Mouse (Mus musculus) heart, adult 2 months (tissue): Measurements from ENCODE around the gene Nfatc2. TPM values are rescaled to one million over a fixed set of nuclear protein-coding genes. Genes with fewer than 3 reads are reported as not detected.

Source experiments
- DNase-seq, 2 experiments: peaks; one replicate each; pipeline ENCODE4 v3.0.0; 2021
- H3K27ac ChIP-seq: fragments of 200-600 bp; 2 replicates; pipeline ENCODE4 v1.8.1; 2022
- H3K27me3 ChIP-seq: fragments of 200-500 bp; 2 replicates; pipeline ENCODE4 v1.6.1; 2012; ENCODE audit warnings: mild to moderate bottlenecking, low read length, inconsistent platforms, mixed read lengths; ENCODE audit not compliant: control insufficient read depth, insufficient read depth
- H3K36me3 ChIP-seq: fragments of 200-500 bp; 2 replicates; pipeline ENCODE4 v1.6.1; 2012; ENCODE audit warnings: low read length, inconsistent platforms; ENCODE audit not compliant: control insufficient read depth, insufficient read depth
- H3K4me1 ChIP-seq: fragments of 200-500 bp; 2 replicates; pipeline ENCODE4 v1.6.1; 2011; ENCODE audit warnings: low read length; ENCODE audit not compliant: control insufficient read depth, insufficient read depth
- H3K4me3 ChIP-seq: fragments of 200-600 bp; 2 replicates; pipeline ENCODE4 v1.8.1; 2022
- H3K79me2 ChIP-seq: fragments of 200-500 bp; replicated peaks from 2 replicates; pipeline ENCODE4 v1.6.1; 2012; ENCODE audit warnings: mild to moderate bottlenecking, inconsistent platforms, low read length, moderate library complexity, mixed read lengths; ENCODE audit not compliant: control insufficient read depth, insufficient read depth
- H3K9ac ChIP-seq: fragments of 200-500 bp; 2 replicates; pipeline ENCODE4 v1.6.1; 2012; ENCODE audit warnings: low read depth, mild to moderate bottlenecking, control low read depth, inconsistent platforms, low read length, mixed read lengths
- CTCF ChIP-seq: fragments of 200-600 bp; IDR thresholded peaks from 2 replicates; pipeline ENCODE4 v1.8.1; 2022; ENCODE audit warnings: antibody characterized with exemption, mild to moderate bottlenecking, moderate library complexity
- EP300 ChIP-seq: fragments of 200-500 bp; IDR thresholded peaks from 2 replicates; pipeline ENCODE4 v1.6.1; 2011; ENCODE audit warnings: low read depth, low read length, control low read depth; ENCODE audit not compliant: insufficient read depth
- POLR2A ChIP-seq: fragments of 200-500 bp; IDR thresholded peaks from 2 replicates; pipeline ENCODE4 v1.6.1; 2011; ENCODE audit warnings: mild to moderate bottlenecking, low read depth, low read length, control low read depth; ENCODE audit not compliant: insufficient read depth
- WGBS: fragments of 180-500 bp; shearing (Covaris S2); methylation state at CpG from one replicate; pipeline ENCODE4 v1.1.7; 2018; 5-methylcytosine and 5-hydroxymethylcytosine counted together
- intact Hi-C: fragments of 180-260 bp; cut with DNase I; formaldehyde crosslinking; loops from one replicate; pipeline ENCODE4 v1.15.1; 2025
- polyA plus RNA-seq: library from polyadenylated mRNA; depleted of rRNA; stranded (reverse); fragments of >200 nt; gene quantifications from 2 replicates; pipeline ENCODE4 v1.2.3, GENCODE M21; 2012
- total RNA-seq, 2 experiments: library from RNA; stranded (reverse); gene quantifications; 2 replicates each; pipeline ENCODE4 v1.2.3; 2021

Nfatc2 gene
- total and polyA plus RNA-seq, 3 experiments, result 11.2 to 18.3 (median 12.8) TPM

DNA sequence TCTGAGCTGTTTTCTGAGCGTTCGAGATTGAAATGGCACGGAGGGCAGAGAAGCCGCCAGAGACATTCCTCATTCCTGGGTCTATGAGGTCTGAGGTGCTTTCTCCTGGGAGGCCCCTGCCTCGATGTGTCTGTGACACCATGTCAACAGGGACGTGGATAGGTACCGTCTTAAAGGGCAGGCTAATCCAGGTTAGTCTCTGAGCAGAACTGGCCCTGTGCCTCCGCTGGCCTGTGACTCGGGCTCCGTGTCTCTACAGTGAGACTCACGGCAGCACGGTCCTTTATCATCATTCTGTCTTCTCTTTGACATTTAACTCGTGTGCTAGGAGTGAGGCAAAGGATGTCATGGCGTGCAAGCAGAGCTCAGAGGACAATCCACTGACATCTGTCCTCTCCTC, 120.3 kb downstream of the Nfatc2 start:
- Histone ChIP-seq H3K36me3 (no peaks in the 10 kb centered on the region), H3K79me2 (no peaks in the 10 kb centered on the region; the same call in 1 of the 2 replicates), H3K4me3 (no peak overlapping the region), H3K9ac (no peak overlapping the region), H3K27me3 (no peaks in the 10 kb centered on the region), H3K27ac (no peak overlapping the region), H3K4me1 (peaks cover 5% of the 10 kb centered on the region)
- no peak for DNase-seq
- 80% methylated on average over 14 of the region's 14 CpGs for WGBS
- TF ChIP-seq POLR2A, result no peak
- TF ChIP-seq EP300, result no peak
- no peak for TF ChIP-seq CTCF
- intact Hi-C loops, result no loop called here

DNA sequence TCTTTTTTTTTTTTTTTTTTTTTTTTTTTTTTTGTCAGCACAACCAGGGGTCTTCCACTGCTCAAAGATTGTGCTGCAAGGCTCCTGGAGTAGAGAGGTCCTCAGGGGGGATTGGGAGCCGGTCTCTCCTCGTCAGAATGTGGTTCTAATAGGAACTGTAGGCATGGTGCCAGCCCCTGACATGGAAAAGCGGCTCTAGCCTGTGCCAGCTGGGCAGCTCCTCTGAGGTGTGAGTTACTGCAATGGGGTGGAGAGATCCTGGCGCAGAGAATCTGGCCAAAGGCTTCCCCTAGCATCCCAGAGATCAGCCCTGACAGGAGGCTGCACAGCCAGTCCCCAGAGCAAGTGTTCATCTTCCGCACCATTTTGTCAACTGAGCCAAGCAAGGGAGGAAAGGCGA, 120.8 kb downstream of the Nfatc2 start:
- Histone ChIP-seq H3K4me1 (peaks cover 5% of the 10 kb centered on the region), H3K36me3 (no peaks in the 10 kb centered on the region), H3K79me2 (no peaks in the 10 kb centered on the region; the same call in 1 of the 2 replicates), H3K27me3 (no peaks in the 10 kb centered on the region), H3K27ac (no peak overlapping the region), H3K9ac (no peak overlapping the region), H3K4me3 (no peak overlapping the region)
- 69% methylated on average over 6 of the region's 6 CpGs for WGBS
- TF ChIP-seq CTCF, result no peak
- no peak for TF ChIP-seq EP300
- no peak for TF ChIP-seq POLR2A
- DNase-seq, result no peak
- intact Hi-C loops, result no loop called here

DNA sequence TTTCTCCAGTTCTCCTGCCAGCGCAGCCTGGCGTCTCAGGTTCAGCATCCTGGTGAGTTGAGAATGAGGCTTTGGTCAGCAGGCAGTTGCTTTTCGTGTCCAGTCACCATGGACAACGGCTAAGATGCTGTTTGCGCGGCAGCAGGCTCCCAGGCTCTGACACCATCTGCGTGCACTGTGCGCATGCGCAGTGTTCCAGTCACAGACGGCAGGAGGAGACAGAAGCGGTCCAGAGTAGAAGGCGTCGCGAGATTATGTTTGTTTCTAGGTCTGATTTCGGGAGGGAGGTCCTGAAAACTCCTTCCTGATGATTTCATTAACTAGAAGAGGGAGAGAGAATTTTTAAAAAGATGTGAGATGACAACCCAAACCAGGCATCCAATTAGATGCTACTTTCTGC, 121.5 kb downstream of the Nfatc2 start:
- Histone ChIP-seq H3K4me1 (peaks cover 5% of the 10 kb centered on the region), H3K79me2 (no peaks in the 10 kb centered on the region; the same call in 1 of the 2 replicates), H3K36me3 (no peaks in the 10 kb centered on the region), H3K9ac (no peak overlapping the region), H3K4me3 (no peak overlapping the region), H3K27me3 (no peaks in the 10 kb centered on the region), H3K27ac (no peak overlapping the region)
- intact Hi-C loops, result loop anchor here (5.0 kb wide), 1 partner anchor 37 kb away; no protein-coding TSS in a partner anchor
- no peak for TF ChIP-seq EP300
- no peak for TF ChIP-seq POLR2A
- DNase-seq, result no peak
- 94% methylated on average over 15 of the region's 15 CpGs for WGBS

DNA sequence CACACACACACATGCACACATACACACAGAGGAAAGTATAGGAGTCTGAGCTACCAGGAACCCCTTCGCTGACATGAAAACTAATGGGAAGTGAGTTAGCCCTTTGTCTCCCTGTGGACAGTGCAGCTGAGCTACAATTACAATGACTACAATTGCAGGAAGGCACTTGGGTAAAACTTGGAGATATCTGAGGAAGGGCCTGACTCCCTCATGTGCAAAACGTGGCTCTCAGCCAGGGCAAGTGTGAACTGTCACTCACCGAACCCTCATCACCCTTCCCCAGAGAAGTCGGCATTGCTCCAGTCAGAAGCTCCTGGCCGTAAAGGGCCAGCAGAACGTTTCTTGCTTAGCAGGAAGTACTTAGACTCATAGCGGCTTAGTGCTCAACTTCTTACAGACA, 123.0 kb downstream of the Nfatc2 start:
- no peak for TF ChIP-seq POLR2A
- 0 out of 2 replicates have a peak, but pooled peaks have one; percentile 20 for TF ChIP-seq EP300
- Histone ChIP-seq H3K9ac (no peak overlapping the region), H3K79me2 (no peaks in the 10 kb centered on the region), H3K36me3 (no peaks in the 10 kb centered on the region), H3K4me3 (no peak overlapping the region), H3K4me1 (peaks cover 5% of the 10 kb centered on the region), H3K27me3 (no peaks in the 10 kb centered on the region), H3K27ac (no peak overlapping the region)
- 19% methylated on average over 7 of the region's 7 CpGs for WGBS
- DNase-seq, result peak; percentile 54 to 59
- intact Hi-C loops, result loop anchor here (5.0 kb wide), 1 partner anchor 39 kb away; no protein-coding TSS in a partner anchor

DNA sequence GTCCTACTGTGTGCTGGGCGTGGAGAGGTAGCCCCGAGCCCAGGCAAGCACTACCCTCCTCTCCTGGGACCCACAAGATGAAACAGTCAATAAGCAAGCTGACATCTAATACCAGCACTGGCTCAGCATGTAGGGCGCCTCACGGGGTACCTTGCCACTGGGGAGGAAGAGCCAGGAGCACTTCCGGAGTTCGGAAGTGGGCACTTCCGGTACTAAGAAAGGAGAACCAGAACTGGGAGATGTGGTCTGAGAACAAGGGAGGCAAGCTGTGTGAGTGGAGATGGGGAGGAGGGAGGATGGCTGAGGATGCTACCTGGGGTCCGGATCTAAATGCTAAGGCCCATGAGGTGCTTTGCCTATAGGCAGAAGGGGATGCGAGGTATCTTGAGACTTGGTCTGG, 128.0 kb downstream of the Nfatc2 start:
- no peak for DNase-seq
- H3K4me1 ChIP-seq, result peaks cover 3% of the 10 kb centered on the region; the same call in 1 of the 2 replicates
- TF ChIP-seq POLR2A (no peak), CTCF (no peak), EP300 (no peak)
- H3K9ac ChIP-seq, result no peak overlapping the region
- no peaks in the 10 kb centered on the region for H3K27me3 ChIP-seq
- no peak overlapping the region for H3K4me3 ChIP-seq
- H3K27ac ChIP-seq, result no peak overlapping the region
- no peaks in the 10 kb centered on the region for H3K79me2 ChIP-seq
- intact Hi-C loops, result loop anchor here (5.0 kb wide), 1 partner anchor 269 kb away; the partner anchor contains the start of gene Atp9a
- 68% methylated on average over 9 of the region's 9 CpGs for WGBS
- no peaks in the 10 kb centered on the region for H3K36me3 ChIP-seq

DNA sequence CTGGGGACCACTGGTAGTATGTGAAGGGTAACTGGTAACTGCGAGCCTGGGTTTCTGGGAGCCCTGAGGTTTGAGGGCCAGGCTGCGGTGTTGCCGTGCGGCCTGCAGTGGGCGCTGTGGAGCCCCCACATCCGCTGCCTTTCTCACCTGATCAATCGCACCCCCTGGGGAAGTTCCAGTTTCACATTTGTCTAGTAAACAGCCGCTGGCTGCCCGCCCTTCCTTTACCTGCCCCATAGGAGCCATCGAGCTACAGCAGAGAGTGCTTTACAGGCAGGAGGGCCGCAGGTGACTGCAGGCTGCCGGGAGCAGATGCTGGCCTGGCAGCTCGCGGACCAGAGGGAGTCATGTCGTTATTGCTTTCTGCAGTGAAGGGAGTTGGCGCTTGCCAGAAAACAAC, 128.6 kb downstream of the Nfatc2 start:
- 8% methylated on average over 16 of the region's 16 CpGs for WGBS
- intact Hi-C loops, result loop anchor here (5.0 kb wide), 1 partner anchor 269 kb away; the partner anchor contains the start of gene Atp9a
- H3K4me1 ChIP-seq, result peaks cover under 1% of the 10 kb centered on the region; the same call in 1 of the 2 replicates
- H3K27ac ChIP-seq, result 0 out of 2 replicates have a peak overlapping the region, but pooled peaks have one; percentile 0
- peak overlapping the region; percentile 61 for H3K9ac ChIP-seq
- H3K27me3 ChIP-seq, result no peaks in the 10 kb centered on the region
- H3K4me3 ChIP-seq, result peak overlapping the region; percentile 56
- DNase-seq, result peak; percentile 75 to 78
- H3K79me2 ChIP-seq, result no peaks in the 10 kb centered on the region
- TF ChIP-seq POLR2A, result no peak
- no peak for TF ChIP-seq EP300
- TF ChIP-seq CTCF, result peak; percentile 100
- no peaks in the 10 kb centered on the region for H3K36me3 ChIP-seq
